Mouse (Mus musculus): ENCODE measurements around the gene Lpar3. TPM values are rescaled to one million over a fixed set of nuclear protein-coding genes. Genes with fewer than 3 reads are reported as not detected.

The Lpar3 gene
- polyA plus RNA-seq, 1 experiment from 2014 or later: 0.78 TPM

DNA sequence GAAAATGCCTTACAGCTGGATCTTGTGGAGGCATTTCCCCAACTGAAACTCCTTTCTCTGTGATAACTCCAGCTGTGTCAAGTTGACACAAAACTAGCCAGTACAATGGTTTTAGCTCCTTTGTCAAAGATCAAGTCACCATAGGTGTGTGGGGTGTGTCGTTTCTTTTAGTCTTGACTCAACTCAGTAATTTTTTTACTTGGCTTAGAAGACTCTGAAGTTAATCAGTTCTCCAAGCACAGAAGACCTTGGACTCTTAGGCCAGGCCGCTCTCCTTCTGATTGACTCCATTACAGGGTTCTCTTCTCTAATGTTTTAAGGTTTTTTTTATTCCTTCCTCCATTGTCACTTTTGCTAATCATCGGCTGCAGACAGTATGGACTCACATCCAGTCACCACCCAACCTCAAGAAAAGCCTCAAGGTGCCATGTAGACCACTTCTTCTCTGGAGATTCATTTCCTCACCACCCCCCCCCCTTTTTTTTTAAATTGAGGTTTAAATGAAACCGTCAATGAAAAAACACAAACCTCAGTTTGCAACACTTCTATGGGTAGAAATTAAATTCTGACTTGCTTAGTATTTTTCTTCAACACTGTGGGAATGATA is 9.5 kb upstream of the Lpar3 start:
- ATAC-seq (ENCODE audit: low FRiP score): no peak
- H3K27ac ChIP-seq (replicated peaks): no peak overlapping the region
- WGBS: 90% methylated on average over 4 of the region's 4 CpGs
- no peak overlapping the region for H3K4me2 ChIP-seq
- H3K36me3 ChIP-seq: no peaks in the 10 kb centered on the region
- no peaks in the 10 kb centered on the region for H3K27me3 ChIP-seq (replicated peaks)
- H3K4me1 ChIP-seq: no peaks in the 10 kb centered on the region
- no peaks in the 10 kb centered on the region for H3K9me3 ChIP-seq (replicated peaks)
- no peak overlapping the region for H3K9ac ChIP-seq (replicated peaks)
- H3K4me3 ChIP-seq (replicated peaks): no peak overlapping the region

- Histone ChIP-seq H3K27ac (replicated peaks) (no peak overlapping the region), H3K4me2 (no peak overlapping the region), H3K4me3 (replicated peaks) (no peak overlapping the region), H3K9ac (replicated peaks) (no peak overlapping the region), H3K27me3 (replicated peaks) (no peaks in the 10 kb centered on the region), H3K4me1 (no peaks in the 10 kb centered on the region), H3K9me3 (replicated peaks) (no peaks in the 10 kb centered on the region), H3K36me3 (no peaks in the 10 kb centered on the region)
- ATAC-seq (ENCODE audit: low FRiP score): no peak
- WGBS: 93% methylated on average over 2 of the region's 2 CpGs
These were observed 8.8 kb upstream of the Lpar3 start for GRCm38 (mm10) chr3:146211964-146212363.

DNA sequence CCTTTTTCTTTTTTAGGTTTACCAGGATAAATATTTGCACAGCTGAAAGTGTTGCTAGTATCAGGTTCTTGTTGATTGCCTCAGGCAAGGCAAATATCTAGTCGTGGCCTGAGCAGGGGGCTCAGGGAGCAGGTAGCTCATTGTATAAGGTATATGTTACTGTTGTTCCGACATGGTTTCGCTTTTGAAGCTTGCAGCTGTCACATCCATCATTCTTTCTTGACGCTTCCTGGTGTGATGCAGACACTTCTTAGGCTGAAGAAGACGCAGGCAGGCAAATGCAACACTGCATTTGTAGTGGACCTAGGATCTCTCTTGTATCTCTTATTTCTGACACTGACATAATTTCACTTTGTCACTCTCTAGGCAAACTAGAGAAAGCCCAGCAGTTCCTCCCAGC is 7.4 kb upstream of the Lpar3 start:
- H3K36me3 ChIP-seq: no peaks in the 10 kb centered on the region
- no peak for ATAC-seq (ENCODE audit: low FRiP score)
- no peaks in the 10 kb centered on the region for H3K4me1 ChIP-seq
- no peak overlapping the region for H3K9ac ChIP-seq (replicated peaks)
- no peak overlapping the region for H3K27ac ChIP-seq (replicated peaks)
- no peak overlapping the region for H3K4me2 ChIP-seq
- H3K4me3 ChIP-seq (replicated peaks): no peak overlapping the region
- H3K9me3 ChIP-seq (replicated peaks): no peaks in the 10 kb centered on the region
- H3K27me3 ChIP-seq (replicated peaks): no peaks in the 10 kb centered on the region
- WGBS: 69% methylated on average over 5 of the region's 5 CpGs

GRCm38 (mm10) chr3:146216561-146216960 is 4.2 kb upstream of the Lpar3 start:
- H3K9ac ChIP-seq (replicated peaks): no peak overlapping the region
- no peak overlapping the region for H3K4me3 ChIP-seq (replicated peaks)
- WGBS: 84% methylated on average over 3 of the region's 3 CpGs
- no peak overlapping the region for H3K4me2 ChIP-seq
- H3K27me3 ChIP-seq (replicated peaks): peaks cover 17% of the 10 kb centered on the region
- no peaks in the 10 kb centered on the region for H3K9me3 ChIP-seq (replicated peaks)
- H3K4me1 ChIP-seq: peaks cover 11% of the 10 kb centered on the region
- no peak for ATAC-seq (ENCODE audit: low FRiP score)
- no peak overlapping the region for H3K27ac ChIP-seq (replicated peaks)
- H3K36me3 ChIP-seq: no peaks in the 10 kb centered on the region

DNA sequence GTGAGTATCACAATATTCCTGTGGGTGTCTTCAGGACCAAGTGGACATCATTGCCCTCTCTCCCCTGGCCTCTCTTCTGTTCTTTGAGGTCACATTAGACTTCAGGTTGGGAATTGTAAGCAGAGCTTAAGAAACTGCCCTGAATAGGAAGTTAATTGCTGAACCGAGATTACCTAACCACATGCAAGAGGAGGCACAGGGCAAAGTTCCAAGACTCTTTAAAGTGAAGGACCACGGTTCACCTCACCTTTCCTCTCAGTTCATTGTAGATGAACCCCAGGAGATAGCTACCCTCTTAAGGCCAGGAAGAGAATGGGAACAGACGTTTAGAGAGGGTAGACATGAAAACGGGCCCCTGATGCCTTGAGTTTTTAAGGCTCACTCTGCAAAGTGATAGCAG is 3.5 kb downstream of the Lpar3 start:
- no peak for ATAC-seq (ENCODE audit: low FRiP score)
- H3K4me1 ChIP-seq: peaks cover 11% of the 10 kb centered on the region
- H3K4me2 ChIP-seq: no peak overlapping the region
- H3K9me3 ChIP-seq (replicated peaks): no peaks in the 10 kb centered on the region
- H3K4me3 ChIP-seq (replicated peaks): no peak overlapping the region
- H3K27ac ChIP-seq (replicated peaks): no peak overlapping the region
- peaks cover 42% of the 10 kb centered on the region for H3K27me3 ChIP-seq (replicated peaks)
- 82% methylated on average over 4 of the region's 4 CpGs for WGBS
- no peaks in the 10 kb centered on the region for H3K36me3 ChIP-seq
- no peak overlapping the region for H3K9ac ChIP-seq (replicated peaks)

GRCm38 (mm10) chr3:146225061-146225761 is 4.4 kb downstream of the Lpar3 start:
- 81% methylated on average over 7 of the region's 7 CpGs for WGBS
- no peak for ATAC-seq (ENCODE audit: low FRiP score)
- no peak overlapping the region for H3K4me2 ChIP-seq

DNA sequence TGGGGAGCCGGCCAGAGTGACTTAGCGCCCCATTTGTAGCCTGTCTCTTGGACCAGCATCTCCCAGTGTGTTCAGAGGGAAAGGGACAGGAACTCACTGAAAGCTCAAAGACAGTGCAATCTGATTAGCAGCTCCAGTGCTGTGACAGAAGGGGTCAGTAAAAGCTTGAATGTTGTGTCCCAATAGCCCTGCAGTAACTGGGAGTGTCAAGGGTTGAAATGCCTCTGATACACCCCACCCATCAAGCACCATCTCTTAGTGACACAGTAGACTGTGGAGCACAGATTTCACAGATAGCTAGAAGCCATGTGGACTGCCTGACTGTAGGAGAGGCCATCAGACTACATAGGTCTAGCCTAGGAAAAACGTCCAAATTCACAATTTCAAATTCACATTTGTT is 6.7 kb downstream of the Lpar3 start:
- H3K27ac ChIP-seq (replicated peaks): no peak overlapping the region
- WGBS: 66% methylated on average over 3 of the region's 3 CpGs
- peaks cover 17% of the 10 kb centered on the region for H3K27me3 ChIP-seq (replicated peaks)
- H3K9ac ChIP-seq (replicated peaks): no peak overlapping the region
- H3K4me1 ChIP-seq: no peaks in the 10 kb centered on the region
- no peaks in the 10 kb centered on the region for H3K9me3 ChIP-seq (replicated peaks)
- no peaks in the 10 kb centered on the region for H3K36me3 ChIP-seq
- no peak for ATAC-seq (ENCODE audit: low FRiP score)
- no peak overlapping the region for H3K4me2 ChIP-seq
- H3K4me3 ChIP-seq (replicated peaks): no peak overlapping the region

More at GRCm38 (mm10) chr3:146225061-146225761, 4.4 kb downstream of the Lpar3 start:
- Histone ChIP-seq H3K4me1 (peaks cover 11% of the 10 kb centered on the region), H3K9me3 (replicated peaks) (no peaks in the 10 kb centered on the region), H3K9ac (replicated peaks) (no peak overlapping the region), H3K27ac (replicated peaks) (no peak overlapping the region), H3K27me3 (replicated peaks) (peaks cover 37% of the 10 kb centered on the region), H3K4me3 (replicated peaks) (no peak overlapping the region), H3K36me3 (no peaks in the 10 kb centered on the region)

GRCm38 (mm10) chr3:146228559-146229310 is 8.0 kb downstream of the Lpar3 start:
- Histone ChIP-seq H3K27me3 (replicated peaks) (peaks cover 8% of the 10 kb centered on the region), H3K4me1 (no peaks in the 10 kb centered on the region), H3K9ac (replicated peaks) (no peak overlapping the region), H3K4me2 (no peak overlapping the region), H3K9me3 (replicated peaks) (no peaks in the 10 kb centered on the region), H3K27ac (replicated peaks) (no peak overlapping the region), H3K4me3 (replicated peaks) (no peak overlapping the region), H3K36me3 (no peaks in the 10 kb centered on the region)
- ATAC-seq (ENCODE audit: low FRiP score): no peak
- WGBS: 63% methylated on average over 13 of the region's 13 CpGs

DNA sequence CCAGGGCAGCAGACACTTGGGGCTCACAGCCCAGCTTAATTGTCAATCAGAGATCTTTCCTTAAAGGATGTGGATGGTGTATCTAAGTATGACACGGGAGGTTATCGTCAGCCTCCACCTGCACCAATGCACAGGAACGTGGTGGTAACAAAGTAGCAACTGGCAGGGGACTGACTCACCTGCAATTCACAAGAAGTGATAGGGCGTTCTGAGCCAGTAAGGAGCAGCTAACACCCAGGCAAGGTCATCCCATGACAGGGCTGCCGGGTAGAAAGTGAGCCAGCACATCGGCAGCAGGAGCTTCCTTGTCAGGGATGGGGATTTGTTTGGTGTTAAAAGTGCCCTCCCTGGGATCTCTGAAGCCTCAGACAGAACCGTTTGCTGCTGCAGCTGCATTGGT is 11.9 kb downstream of the Lpar3 start:
- Histone ChIP-seq H3K4me1 (0 out of 2 replicates have a peak, but pooled peaks cover 4% of the 10 kb centered on the region), H3K4me2 (no peak overlapping the region), H3K9ac (replicated peaks) (no peak overlapping the region), H3K4me3 (replicated peaks) (no peak overlapping the region), H3K36me3 (no peaks in the 10 kb centered on the region), H3K9me3 (replicated peaks) (no peaks in the 10 kb centered on the region), H3K27ac (replicated peaks) (no peak overlapping the region), H3K27me3 (replicated peaks) (no peaks in the 10 kb centered on the region)
- no peak for ATAC-seq (ENCODE audit: low FRiP score)
- 80% methylated on average over 7 of the region's 7 CpGs for WGBS

DNA sequence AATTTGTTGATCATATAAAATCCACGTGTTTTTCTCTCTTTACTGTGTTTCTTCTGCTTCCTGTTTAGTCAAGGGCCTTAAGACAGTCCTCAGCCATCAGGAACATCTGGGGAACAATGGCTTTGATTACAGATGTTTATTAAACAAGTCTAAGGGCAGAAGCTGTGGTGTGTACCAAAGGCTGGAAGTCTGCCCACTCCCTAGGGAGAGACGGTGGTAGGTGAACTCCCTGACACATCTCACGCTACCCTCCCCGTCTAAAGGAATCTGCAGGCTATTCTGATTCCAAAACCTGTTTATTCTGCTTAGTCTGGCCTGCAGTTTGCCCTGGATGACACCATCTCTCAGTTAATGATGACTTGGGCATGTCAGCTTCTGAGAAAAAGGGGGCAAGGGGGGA is 13.0 kb downstream of the Lpar3 start:
- Histone ChIP-seq H3K27ac (replicated peaks) (no peak overlapping the region), H3K36me3 (no peaks in the 10 kb centered on the region), H3K4me2 (no peak overlapping the region), H3K9me3 (replicated peaks) (no peaks in the 10 kb centered on the region), H3K27me3 (replicated peaks) (no peaks in the 10 kb centered on the region), H3K4me3 (replicated peaks) (no peak overlapping the region), H3K4me1 (0 out of 2 replicates have a peak, but pooled peaks cover 4% of the 10 kb centered on the region), H3K9ac (replicated peaks) (no peak overlapping the region)
- 70% methylated on average over 4 of the region's 4 CpGs for WGBS
- ATAC-seq (ENCODE audit: low FRiP score): no peak

GRCm38 (mm10) chr3:146234530-146234929 is 13.8 kb downstream of the Lpar3 start:
- ATAC-seq (ENCODE audit: low FRiP score): no peak
- H3K4me1 ChIP-seq: 0 out of 2 replicates have a peak, but pooled peaks cover 4% of the 10 kb centered on the region
- H3K4me2 ChIP-seq: no peak overlapping the region
- H3K27me3 ChIP-seq (replicated peaks): no peaks in the 10 kb centered on the region
- H3K9ac ChIP-seq (replicated peaks): no peak overlapping the region
- H3K36me3 ChIP-seq: no peaks in the 10 kb centered on the region
- no peak overlapping the region for H3K4me3 ChIP-seq (replicated peaks)
- 69% methylated on average over 10 of the region's 10 CpGs for WGBS
- H3K27ac ChIP-seq (replicated peaks): no peak overlapping the region
- no peaks in the 10 kb centered on the region for H3K9me3 ChIP-seq (replicated peaks)

DNA sequence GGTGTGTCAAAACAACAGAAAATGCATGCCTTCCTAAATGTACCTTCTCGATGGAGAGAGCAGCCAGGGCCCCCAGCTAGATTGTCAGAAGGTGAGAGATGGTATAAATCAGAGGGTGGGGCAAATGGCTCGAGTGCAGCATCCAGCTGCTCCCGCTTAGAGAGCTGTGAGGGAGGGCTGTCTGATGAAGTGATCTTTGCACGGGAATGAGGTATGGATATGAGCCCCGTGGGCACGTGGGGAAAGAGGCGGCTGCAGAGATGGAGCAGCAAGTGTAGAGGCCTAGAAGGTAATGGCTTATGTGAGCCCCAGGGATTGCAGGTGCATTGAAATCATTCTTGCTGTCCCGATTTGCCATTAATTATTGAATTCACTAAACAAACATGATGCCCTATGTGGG is 15.5 kb downstream of the Lpar3 start:
- WGBS: 25% methylated on average over 8 of the region's 8 CpGs
- H3K4me3 ChIP-seq (replicated peaks): no peak overlapping the region
- H3K36me3 ChIP-seq: no peaks in the 10 kb centered on the region
- no peak overlapping the region for H3K4me2 ChIP-seq
- no peaks in the 10 kb centered on the region for H3K9me3 ChIP-seq (replicated peaks)
- H3K4me1 ChIP-seq: 0 out of 2 replicates have a peak, but pooled peaks cover 4% of the 10 kb centered on the region
- no peak overlapping the region for H3K27ac ChIP-seq (replicated peaks)
- no peaks in the 10 kb centered on the region for H3K27me3 ChIP-seq (replicated peaks)
- H3K9ac ChIP-seq (replicated peaks): no peak overlapping the region
- ATAC-seq (ENCODE audit: low FRiP score): no peak
